8 mouse cellular contexts compared by ENCODE assay signal in the genomic region with DNA sequence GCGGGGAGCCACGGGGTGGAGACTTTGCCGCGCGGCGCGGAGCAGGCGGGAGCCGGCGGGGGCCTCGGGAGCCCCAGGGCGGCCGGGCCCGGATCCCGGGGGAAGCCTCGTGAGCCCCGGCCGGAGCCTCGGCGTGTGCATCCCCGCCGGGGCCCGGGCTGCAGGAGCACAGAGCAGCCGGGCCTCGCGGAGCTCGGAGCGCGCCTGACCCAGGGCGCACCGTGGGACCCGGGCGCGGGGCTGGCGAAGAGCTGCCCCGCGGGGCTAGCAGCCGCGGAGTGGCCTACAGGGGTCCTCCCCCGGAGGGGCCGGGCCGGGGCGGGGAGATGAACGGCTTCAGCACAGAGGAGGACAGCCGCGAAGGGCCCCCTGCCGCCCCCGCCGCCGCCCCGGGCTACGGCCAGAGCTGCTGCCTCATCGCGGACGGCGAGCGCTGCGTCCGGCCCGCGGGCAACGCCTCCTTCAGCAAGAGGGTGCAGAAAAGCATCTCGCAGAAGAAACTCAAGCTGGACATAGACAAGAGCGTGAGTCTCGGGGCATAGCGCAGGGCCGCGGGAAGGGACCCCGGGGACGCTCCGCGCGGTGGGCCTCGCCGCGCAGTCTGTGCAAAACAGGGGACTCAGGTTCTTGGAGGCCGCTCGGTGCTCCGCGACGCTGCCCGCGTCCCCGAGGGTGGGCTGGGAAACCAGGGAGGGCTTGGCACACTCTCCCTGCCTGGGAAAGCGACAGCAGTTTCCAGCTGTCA. TPM values are rescaled to one million over a fixed set of nuclear protein-coding genes. Genes with fewer than 3 reads are reported as not detected.
DNase-seq lines count a peak whose midpoint lies in the region; ATAC-seq and TF ChIP-seq lines count a peak whose summit lies in the region.
"Had no signal": no experiment of that assay in that cellular context is flagged by ENCODE, and none has a peak within 500 bp of the region (broad histone marks: within the 10 kb centered on the region; RNA-seq: fewer than 3 reads in every experiment).

No protein-coding gene starts in this region.

- H3K27me3 ChIP-seq in hindbrain, postnatal 0 days (ENCODE audit: insufficient read depth, low read length): no peaks in the 10 kb centered on the region
- H3K27me3 ChIP-seq in limb, embryonic 14.5 days (ENCODE audit: control insufficient read depth, insufficient read depth, low read length): no peaks in the 10 kb centered on the region
- no peaks in the 10 kb centered on the region for H3K27me3 ChIP-seq in midbrain, postnatal 0 days (ENCODE audit: insufficient read depth, low read length)
- no peaks in the 10 kb centered on the region for H3K27me3 ChIP-seq in testis, adult 2 months (ENCODE audit: control insufficient read depth, insufficient read depth, low read length)

- ATAC-seq in hindbrain, postnatal 0 days: peak; percentile 71
- ATAC-seq in limb, embryonic 14.5 days (ENCODE audit: low FRiP score, low read depth): peak; percentile 42
- peak; percentile 59 for ATAC-seq in midbrain, postnatal 0 days (ENCODE audit: low FRiP score)

- H3K27ac ChIP-seq in hindbrain, postnatal 0 days: peak overlapping the region; percentile 70
- H3K27ac ChIP-seq in limb, embryonic 14.5 days (replicated peaks; ENCODE audit: low read depth, low read length): 0 out of 2 replicates have a peak overlapping the region, but pooled peaks have one; percentile 33
- peak overlapping the region; percentile 1 for H3K27ac ChIP-seq in midbrain, postnatal 0 days (ENCODE audit: low read depth, low read length)
- H3K27ac ChIP-seq in testis, adult 2 months (ENCODE audit: control insufficient read depth, insufficient read depth, low read depth, low read length): no peak overlapping the region

- H3K4me2 ChIP-seq in hindbrain, postnatal 0 days (ENCODE audit: low read depth, low read length): peak overlapping the region; percentile 99
- peak overlapping the region; percentile 98 for H3K4me2 ChIP-seq in limb, embryonic 14.5 days (replicated peaks; ENCODE audit: low read depth, low read length, severe bottlenecking)
- peak overlapping the region; percentile 99 for H3K4me2 ChIP-seq in midbrain, postnatal 0 days (ENCODE audit: low read depth, low read length, poor library complexity, severe bottlenecking)

- H3K4me1 ChIP-seq in hindbrain, postnatal 0 days (ENCODE audit: insufficient read depth, low read length): peaks cover 10% of the 10 kb centered on the region
- H3K4me1 ChIP-seq in limb, embryonic 14.5 days (ENCODE audit: control insufficient read depth, insufficient read depth, low read length): peaks cover 21% of the 10 kb centered on the region
- H3K4me1 ChIP-seq in midbrain, postnatal 0 days (ENCODE audit: insufficient read depth, low read length): peaks cover 4% of the 10 kb centered on the region; the same call in 1 of the 2 replicates
- peaks cover 14% of the 10 kb centered on the region for H3K4me1 ChIP-seq in testis, adult 2 months (ENCODE audit: control insufficient read depth, insufficient read depth, low read length)

- H3K9ac ChIP-seq in hindbrain, postnatal 0 days (replicated peaks; ENCODE audit: low read length): peak overlapping the region; percentile 73
- peak overlapping the region; percentile 89 for H3K9ac ChIP-seq in limb, embryonic 14.5 days (ENCODE audit: low read depth, low read length, severe bottlenecking)
- H3K9ac ChIP-seq in midbrain, postnatal 0 days (replicated peaks; ENCODE audit: low read length, poor library complexity, severe bottlenecking): peak overlapping the region; percentile 66

- H3K4me3 ChIP-seq in hindbrain, postnatal 0 days (ENCODE audit: low read length): peak overlapping the region; percentile 91
- peak overlapping the region; percentile 94 for H3K4me3 ChIP-seq in limb, embryonic 14.5 days (replicated peaks; ENCODE audit: low read length)
- H3K4me3 ChIP-seq in midbrain, postnatal 0 days (ENCODE audit: low read depth, low read length): peak overlapping the region; percentile 90
- peak overlapping the region; percentile 74 for H3K4me3 ChIP-seq in testis, adult 2 months (ENCODE audit: control insufficient read depth, low read depth, low read length)

- peak; percentile 40 for DNase-seq in ZHBTc4 (ENCODE audit: low read depth, low spot score)
- peak; percentile 39 for DNase-seq in cerebellum, adult 9-10 months
- DNase-seq in gastrocnemius, adult 8-10 months (ENCODE audit: low spot score in 2 of 2): peak; percentile 34 to 37
- peak; percentile 41 for DNase-seq in hindbrain, postnatal 0 days (ENCODE audit: low spot score)
- DNase-seq in limb, embryonic 14.5 days (ENCODE audit: low spot score): no peak
- peak; percentile 32 for DNase-seq in midbrain, postnatal 0 days (ENCODE audit: low spot score)

- TF ChIP-seq POLR2A in limb, embryonic 14.5 days (IDR thresholded peaks at IDR 0.05; ENCODE audit: borderline replicate concordance, extremely low read depth, insufficient read depth, insufficient read length): no peak
- no peak for TF ChIP-seq POLR2A in testis, adult 2 months (IDR thresholded peaks at IDR 0.05; ENCODE audit: control insufficient read depth, low read depth, low read length)

- no peaks in the 10 kb centered on the region for H3K9me3 ChIP-seq in hindbrain, postnatal 0 days (ENCODE audit: low read length)
- no peaks in the 10 kb centered on the region for H3K9me3 ChIP-seq in limb, embryonic 14.5 days (ENCODE audit: control insufficient read depth, low read length)
- no peaks in the 10 kb centered on the region for H3K9me3 ChIP-seq in midbrain, postnatal 0 days (ENCODE audit: low read length)

- no peak for TF ChIP-seq CTCF in hindbrain, postnatal 0 days (IDR thresholded peaks at IDR 0.05; ENCODE audit: low read depth)
- TF ChIP-seq CTCF in midbrain, postnatal 0 days (IDR thresholded peaks at IDR 0.05): no peak
- no peak for TF ChIP-seq CTCF in testis, adult 2 months (IDR thresholded peaks at IDR 0.05; ENCODE audit: control insufficient read depth, insufficient read depth, insufficient replicate concordance, low read depth, low read length)

- WGBS in hindbrain, postnatal 0 days: 2% methylated on average over 84 of the region's 85 CpGs
- 1% methylated on average over 34 of the region's 85 CpGs for WGBS in limb, embryonic 14.5 days
- WGBS in midbrain, postnatal 0 days: under 1% methylated on average over 77 of the region's 85 CpGs

- no peaks in the 10 kb centered on the region for H3K36me3 ChIP-seq in hindbrain, postnatal 0 days (ENCODE audit: insufficient read depth, low read length)
- H3K36me3 ChIP-seq in limb, embryonic 14.5 days (ENCODE audit: control insufficient read depth, insufficient read depth, low read length): peaks cover 9% of the 10 kb centered on the region; the same call in 1 of the 2 replicates
- H3K36me3 ChIP-seq in midbrain, postnatal 0 days (ENCODE audit: insufficient read depth, low read length): 0 out of 2 replicates have a peak, but pooled peaks cover 3% of the 10 kb centered on the region
- H3K36me3 ChIP-seq in testis, adult 2 months (ENCODE audit: control insufficient read depth, insufficient read depth, low read length): no peaks in the 10 kb centered on the region

RNA-seq across cellular contexts. Expression of a gene that starts 0.5 kb away (rescaled TPM):
- total RNA-seq in gastrocnemius, adult 8-10 months (2022): 10 to 100 TPM; 47.2 to 59.8 (median 55.3) TPM
- 25.3 and 31.0 TPM in 2 replicates for total RNA-seq in hindbrain, postnatal 0 days (2014; rRNA removed)
- polyA plus RNA-seq in hindbrain, postnatal 0 days (2015; fragmentation: Nextera tagmentation; extraction: Ambion mirVana): 10.7 and 12.4 TPM in 2 replicates
- polyA plus RNA-seq in limb, embryonic 14.5 days (2012; rRNA removed): 27.3 and 31.4 TPM in 2 replicates
- polyA plus RNA-seq in limb, embryonic 14.5 days (2014; fragmentation: Nextera tagmentation; extraction: Ambion mirVana): 20.7 and 21.7 TPM in 2 replicates
- total RNA-seq in midbrain, postnatal 0 days (2014; rRNA removed): 35.1 and 40.1 TPM in 2 replicates
- polyA plus RNA-seq in midbrain, postnatal 0 days (2015; fragmentation: Nextera tagmentation; extraction: Ambion mirVana): 9.4 and 11.6 TPM in 2 replicates
- polyA plus RNA-seq in testis, adult 2 months (2012; rRNA removed): 3.1 and 5.5 TPM in 2 replicates

RNA-seq across cellular contexts. Expression of a gene that starts 30.7 kb away (rescaled TPM):
- total RNA-seq in gastrocnemius, adult 8-10 months (2022): not detected
- total RNA-seq in hindbrain, postnatal 0 days (2014; rRNA removed): not detected in 2 replicates
- not detected in 2 replicates for polyA plus RNA-seq in hindbrain, postnatal 0 days (2015; fragmentation: Nextera tagmentation; extraction: Ambion mirVana)
- 2.2 and 2.6 TPM in 2 replicates for polyA plus RNA-seq in limb, embryonic 14.5 days (2012; rRNA removed)
- 1.6 and 1.7 TPM in 2 replicates for polyA plus RNA-seq in limb, embryonic 14.5 days (2014; fragmentation: Nextera tagmentation; extraction: Ambion mirVana)
- not detected in 2 replicates for total RNA-seq in midbrain, postnatal 0 days (2014; rRNA removed)
- not detected in 2 replicates for polyA plus RNA-seq in midbrain, postnatal 0 days (2015; fragmentation: Nextera tagmentation; extraction: Ambion mirVana)
- polyA plus RNA-seq in testis, adult 2 months (2012; rRNA removed): 0.15 and 0.38 TPM in 2 replicates
- total RNA-seq: left cerebral cortex, postnatal 10 days had no signal
